Mouse (Mus musculus) layer of hippocampus, adult 11-12 months (tissue): ENCODE results near the gene Sec24a.
"Not testable (repeated sequence)": the region's sequence is repeated elsewhere in the genome, so short reads cannot be mapped to it uniquely, and the experiment has no call there.

ENCODE experiments used
- DNase-seq: peaks from one replicate; pipeline ENCODE4 v3.0.0; 2022; ENCODE audit warnings: low spot score

The Sec24a gene

DNA sequence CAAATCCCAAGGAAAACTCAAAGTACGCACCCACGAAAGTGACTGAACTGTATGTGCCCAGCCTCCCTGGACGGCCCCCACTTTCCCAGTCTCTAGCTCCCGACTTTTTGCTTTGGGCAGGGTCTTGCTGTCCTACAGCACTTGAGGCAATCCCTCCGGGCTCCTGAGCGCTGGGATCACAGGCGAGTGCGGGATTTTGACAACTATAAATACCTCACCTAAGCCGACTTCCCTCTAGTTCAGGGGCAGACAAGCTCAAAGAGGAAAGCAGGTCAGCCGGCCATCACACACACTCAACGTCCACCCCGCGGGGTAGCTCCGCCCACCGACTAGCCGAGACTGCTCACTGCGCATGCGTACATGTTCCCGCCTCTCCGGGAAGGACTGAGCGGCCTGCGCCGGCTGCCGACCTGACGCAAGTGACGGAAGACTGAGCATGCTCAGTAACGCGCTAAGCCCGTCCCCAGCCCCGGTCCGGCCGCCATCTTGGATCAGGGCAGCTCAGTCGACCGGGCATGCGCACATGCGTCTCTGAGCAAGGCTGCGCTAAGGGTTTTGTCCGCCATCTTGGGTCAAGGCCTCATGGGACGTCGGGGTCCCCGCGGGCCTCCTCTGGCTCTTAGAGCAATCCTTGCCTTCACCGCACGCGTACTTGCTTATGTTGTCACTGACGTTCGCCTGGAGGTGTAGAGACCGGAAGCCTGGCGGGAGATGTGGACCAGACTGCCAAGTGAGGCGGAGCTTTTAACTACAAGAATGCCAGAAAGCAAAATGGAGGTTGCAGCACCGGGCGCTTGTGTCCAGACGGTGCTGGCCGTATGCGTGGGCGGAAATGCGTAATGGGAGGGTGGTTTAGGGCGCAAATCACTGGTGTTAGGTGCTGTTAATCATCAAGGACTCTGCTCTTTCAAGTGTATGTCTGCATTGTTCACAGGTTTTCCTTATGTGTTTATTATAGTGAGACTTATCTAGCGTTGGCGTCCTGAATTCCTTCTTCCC lies 74.8 kb downstream of the Sec24a start, which contains the start of gene 0610009B22Rik:
0610009B22Rik (minus strand) TSS at position 545 of the 999 bp plus-strand sequence.
- DNase-seq: peak; percentile 99

DNA sequence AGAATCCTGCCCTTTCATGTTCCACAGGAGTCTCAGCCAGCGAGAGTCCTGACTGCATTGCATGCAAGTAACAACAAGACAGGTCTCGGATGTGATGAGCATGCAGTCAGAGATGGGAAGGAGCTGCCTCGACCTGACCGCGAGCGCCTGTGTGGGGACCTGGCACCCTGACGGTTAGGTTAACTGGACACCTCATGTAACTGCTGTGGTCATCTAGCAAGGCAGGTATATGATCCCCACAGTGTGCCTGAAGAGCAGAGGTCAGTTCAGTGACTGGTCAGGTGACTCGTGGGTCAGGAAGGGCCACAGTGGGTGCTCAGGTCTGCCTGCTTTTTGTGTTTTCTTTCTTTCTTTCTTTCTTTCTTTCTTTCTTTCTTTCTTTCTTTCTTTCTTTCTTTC lies 81.5 kb downstream of the Sec24a start:
- no peak for DNase-seq

DNA sequence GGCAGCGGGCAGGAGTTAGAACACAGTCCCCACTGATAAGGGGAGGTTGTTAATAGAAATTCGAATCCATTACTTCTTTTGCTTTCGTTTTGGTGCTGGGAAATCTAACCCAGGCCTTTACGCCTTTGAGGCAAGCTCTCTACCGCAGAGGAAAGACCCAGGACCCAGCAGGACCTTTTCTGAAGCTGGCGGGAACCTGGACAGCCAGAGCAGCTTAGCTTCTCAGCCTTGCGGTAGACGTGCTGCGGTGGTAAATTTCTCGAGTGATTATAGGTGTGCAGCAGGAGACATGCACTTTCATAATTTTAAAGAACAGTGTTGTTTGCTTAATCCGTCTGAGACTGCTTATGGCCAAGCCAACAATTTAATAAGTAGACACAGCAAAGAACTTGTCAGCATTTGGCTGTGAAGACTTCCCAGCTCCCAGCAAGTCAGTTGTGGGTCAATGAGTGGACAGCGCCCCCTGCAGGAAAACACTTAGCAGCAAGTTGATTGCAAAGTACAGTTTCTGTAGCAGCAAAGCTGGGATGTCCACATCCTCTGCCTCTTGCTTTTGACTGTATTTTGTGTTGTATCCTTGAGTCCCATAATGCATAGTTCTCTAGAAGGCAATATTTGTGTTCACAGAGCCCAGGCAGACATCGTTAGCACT lies 82.0 kb downstream of the Sec24a start:
- peak; percentile 87 for DNase-seq

DNA sequence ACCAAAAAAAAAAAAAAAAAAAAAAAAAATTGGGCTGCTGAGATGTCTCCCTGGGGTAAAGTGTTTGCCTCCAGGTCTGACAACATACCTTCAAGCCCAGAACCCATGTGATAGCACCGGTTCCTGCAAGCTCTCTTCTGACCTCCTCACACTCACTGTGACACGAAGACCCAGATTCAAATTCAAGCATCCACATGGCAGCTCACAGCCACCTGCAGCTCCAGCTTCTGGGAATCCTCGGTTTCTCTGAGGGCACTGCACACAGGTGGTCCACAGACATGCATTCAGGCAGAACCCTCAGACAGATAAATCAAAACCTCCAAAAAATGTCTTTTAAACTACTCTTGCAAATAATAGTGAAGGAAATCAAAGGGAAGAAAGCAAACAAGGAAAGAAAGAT lies 84.0 kb downstream of the Sec24a start:
- no peak for DNase-seq

DNA sequence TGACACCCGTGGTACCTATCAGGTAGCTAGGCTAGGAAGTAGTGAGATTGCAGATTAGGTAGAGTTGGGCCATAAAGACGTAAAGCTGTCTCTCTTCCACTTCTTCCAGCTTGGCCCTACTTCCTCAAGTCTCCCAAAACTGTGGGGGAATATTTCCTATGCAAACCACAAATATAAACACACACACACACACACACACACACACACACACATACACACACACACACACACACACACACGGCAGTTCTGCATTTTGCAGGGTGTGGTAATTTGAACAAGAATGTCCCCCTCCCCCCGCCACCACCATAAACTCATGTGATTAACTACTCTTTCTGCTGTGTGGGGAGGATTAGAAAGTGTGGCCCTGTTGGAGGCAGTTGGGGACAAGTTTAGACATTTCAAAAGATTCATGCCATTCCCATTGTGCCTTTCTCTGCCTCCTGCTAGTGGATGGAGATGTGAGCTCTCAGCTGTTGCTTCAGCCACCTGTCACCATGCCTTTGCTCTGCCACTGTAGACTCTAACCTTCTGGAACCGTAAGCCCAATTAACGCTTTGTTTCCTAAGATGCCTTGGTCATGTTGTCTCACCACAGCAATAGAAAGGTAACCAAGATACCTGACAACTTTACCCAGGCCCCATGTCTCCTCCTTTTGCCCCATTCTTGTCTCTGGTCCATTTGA lies 85.6 kb downstream of the Sec24a start:
- no peak for DNase-seq

DNA sequence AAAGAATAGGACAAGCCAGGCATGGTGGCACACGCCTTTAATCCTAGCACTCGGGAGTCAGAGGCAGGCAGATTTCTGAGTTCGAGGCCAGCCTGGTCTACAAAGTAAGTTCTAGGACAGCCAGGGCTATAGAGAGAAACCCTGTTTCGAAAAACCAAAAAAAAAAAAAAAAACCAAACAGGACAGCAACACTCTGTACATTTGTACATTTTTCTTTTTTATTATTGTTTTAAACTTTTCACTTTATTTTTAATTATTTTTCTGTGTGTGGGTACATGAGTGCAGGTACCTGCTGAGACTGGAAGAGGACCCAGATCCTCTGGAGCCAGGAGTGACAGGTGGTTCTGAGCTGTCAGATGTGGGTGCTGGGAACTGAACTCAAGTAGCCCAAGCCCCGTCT lies 88.0 kb downstream of the Sec24a start:
- no peak for DNase-seq

DNA sequence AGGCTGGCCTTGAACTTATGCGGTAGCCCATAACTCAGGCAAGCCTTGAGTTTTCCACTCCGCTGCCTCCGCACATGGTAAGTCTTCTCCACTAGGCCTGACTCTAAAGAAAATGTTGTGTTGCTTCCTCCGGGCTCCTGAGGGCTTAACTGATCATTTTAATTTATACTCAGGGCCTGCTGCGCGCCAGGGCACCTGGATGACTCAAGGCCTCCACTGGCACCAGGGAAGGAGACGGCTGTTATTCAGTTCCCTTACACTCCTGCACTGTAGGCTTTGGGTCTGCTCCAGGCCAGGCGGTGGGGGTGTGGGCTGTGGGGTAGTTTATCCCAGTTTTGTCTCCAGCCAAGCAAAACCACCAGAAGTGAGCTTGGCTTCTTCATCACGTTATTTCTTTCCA lies 90.1 kb downstream of the Sec24a start:
- DNase-seq: no peak

DNA sequence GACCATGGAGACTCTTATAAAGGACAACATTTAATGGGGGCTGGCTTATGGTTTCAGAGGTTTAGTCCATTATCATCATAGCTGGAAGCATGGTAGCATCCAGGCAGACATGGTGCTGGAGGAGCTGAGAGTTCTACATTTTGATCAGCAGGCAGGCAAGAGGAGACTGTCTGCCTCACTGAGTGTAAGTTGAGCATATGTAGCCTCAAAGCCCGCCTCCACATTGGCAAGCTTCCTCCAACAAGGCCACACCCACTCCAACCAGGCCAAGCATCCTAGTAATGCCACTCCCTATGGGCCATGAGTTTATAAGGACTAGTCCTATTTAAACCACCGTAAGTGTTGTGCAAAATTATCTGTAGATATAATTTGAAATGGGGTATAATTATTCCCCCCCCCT lies 92.1 kb downstream of the Sec24a start:
- no peak for DNase-seq

DNA sequence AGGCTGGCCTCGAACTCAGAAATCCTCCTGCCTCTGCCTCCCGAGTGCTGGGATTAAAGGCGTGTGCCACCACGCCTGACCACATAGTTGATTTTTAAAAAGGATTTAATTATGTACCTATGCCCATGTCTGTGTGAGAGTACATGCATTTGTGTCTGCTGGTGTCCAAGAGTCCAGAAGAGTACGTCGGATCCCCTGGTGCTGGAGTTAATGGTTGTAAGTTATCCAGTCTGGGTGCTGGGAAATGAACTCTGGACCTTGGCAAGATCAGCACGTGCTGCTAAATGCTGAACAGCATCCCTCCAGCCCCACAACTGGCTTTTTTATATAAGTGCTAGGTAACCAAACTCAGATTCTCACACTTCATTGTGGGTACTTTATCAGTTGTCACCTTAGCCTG lies 92.6 kb downstream of the Sec24a start:
- no peak for DNase-seq

DNA sequence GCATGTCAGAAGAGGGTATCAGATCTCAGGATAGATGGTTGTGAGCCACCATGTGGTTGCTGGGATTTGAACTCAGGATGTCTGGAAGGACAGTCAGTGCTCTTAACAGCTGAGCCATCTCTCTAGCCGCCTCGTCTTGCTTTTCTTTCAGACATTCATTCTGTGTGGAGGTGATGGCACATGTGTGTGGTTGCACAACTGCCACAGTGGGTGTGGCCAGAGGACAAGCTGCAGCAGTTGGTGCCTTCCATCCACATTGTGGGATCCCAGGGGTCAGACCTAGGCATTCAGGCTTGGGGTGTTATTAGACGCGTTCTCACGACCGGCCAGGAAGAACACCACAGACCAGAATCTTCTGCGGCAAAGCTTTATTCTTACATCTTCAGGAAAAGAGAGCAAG lies 98.7 kb downstream of the Sec24a start:
- not testable (repeated sequence) for DNase-seq

DNA sequence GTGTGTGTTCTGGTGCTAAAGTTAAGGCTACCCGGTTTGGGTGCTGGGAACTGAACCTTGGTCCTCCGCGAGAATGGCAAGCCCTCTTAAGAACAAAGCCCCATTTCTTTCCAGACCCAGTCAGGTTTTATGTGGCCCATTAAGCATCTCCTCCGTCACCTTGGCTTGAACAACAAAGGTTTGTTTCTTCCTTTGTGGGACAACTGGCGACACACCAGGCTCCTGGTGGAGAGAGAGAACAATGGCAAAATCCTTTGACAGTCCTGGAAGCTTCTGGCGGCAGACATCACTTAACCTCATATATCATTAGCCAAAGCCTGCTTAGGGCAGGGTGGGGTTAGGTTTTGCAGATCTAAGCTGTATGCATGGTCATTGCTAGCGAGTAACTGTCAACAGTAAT lies 100.8 kb downstream of the Sec24a start:
- no peak for DNase-seq

DNA sequence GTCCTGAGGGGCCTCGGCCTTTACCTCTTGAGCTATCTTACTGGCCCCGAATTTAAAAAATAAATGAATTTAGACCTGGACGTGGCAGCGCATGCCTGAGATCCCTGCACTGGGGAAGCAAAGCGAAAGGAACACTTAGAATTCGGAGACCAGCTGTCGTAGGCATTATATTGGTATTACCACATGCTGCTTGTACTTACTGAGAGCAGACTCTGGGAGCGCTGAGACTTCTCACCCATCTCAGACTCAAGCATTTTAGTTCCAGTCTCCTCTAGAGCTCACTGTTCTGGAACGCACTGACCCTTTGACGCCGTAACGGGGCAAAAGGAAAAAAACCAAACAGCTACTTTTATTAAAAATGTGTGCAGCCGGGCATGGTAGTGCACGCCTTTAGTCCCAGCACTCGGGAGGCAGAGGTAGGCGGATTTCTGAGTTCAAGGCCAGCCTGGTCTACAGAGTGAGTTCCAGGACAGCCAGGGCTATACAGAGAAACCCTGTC lies 101.5 kb downstream of the Sec24a start:
- no peak for DNase-seq

DNA sequence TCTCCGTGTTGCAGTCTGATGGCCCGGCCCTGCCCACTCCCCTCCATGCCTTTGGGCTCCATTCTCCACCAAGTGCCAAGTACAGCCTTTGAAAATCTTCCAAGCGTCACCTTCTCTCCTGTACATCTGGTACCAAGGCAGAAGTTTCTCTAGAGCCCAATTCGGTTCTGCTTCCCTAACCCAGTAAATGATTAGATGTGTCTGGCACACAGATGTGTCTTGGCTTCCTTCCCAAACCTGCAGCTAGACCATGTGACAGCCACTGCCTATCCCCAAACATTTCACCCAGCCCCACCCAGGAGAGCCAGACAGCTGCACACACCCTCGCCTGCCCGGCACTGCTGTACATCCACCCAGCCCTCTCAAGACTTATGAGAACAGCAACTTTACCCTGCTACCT lies 104.7 kb downstream of the Sec24a start:
- no peak for DNase-seq

DNA sequence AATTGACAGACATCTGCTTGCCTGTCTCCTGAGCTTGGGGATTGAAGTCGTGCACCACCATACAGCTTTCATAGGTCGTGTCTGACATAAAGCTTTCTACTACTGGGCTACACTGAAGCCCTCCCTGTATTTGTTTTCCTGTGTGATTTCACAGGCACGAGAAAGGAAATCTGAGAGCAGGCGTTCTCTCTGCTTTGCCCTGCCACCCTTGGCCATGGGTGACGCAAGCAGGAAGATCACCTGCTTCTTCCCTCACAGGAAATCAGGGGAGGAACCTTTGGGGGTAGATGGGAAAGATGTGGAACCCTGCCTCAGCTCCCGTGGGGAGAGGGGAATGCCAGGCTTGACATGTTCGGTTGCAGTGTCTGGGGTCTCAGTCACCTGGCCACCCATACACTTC lies 105.1 kb downstream of the Sec24a start:
- no peak for DNase-seq

DNA sequence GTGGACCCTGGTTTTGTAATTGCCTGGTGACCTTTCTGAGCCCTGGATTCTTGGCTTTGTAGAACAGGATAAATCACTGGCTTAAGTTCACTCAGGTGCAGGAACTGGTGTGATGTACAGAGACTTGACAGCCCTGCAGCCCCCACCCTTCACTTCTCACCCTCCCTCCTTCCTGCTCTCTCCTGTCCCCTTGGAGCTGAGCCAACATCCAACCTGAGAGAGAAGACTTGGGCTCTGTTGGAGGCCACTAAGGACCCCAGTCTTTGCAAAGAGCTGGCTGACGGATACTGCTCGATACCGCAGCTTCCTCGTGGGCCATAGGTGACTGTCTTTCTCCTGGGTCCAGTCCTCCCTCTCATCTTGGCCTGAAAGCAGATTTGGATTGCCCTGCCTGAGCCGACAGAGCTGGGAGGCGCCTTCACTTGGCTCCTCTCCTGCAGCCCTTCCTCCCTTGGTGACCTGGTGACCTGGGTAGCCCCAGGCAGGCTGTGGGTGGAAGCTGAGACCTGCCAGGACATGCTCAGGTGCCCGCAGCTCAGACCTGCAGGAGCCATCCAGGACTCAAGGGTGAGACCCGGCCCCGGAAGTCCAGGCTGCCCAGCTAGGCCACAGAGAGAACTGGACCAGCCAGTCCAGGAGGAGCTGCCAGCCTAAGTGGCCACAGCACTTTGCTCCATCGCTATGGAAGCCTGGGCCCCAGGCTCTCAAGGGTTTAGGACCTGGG lies 106.5 kb downstream of the Sec24a start:
- DNase-seq: no peak

DNA sequence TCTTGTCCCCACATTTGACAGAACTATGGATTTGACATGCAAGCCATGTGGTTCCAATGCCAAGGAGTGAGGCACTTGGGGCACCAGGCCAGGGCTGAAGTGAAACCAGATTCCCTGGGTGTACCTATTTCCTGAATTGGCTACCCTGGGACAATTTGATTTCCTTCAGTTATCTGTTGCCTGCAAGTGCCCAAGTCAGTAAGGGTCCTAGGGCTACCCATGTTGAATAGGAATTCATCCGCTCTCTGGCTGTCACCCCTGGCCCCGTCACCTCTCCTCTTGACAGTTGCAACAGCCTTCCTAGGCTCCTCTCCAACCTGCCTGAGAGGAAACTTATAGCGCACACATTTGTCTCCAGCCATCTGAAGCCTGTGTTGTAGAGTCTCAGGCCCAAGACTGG lies 108.5 kb downstream of the Sec24a start:
- DNase-seq: no peak

DNA sequence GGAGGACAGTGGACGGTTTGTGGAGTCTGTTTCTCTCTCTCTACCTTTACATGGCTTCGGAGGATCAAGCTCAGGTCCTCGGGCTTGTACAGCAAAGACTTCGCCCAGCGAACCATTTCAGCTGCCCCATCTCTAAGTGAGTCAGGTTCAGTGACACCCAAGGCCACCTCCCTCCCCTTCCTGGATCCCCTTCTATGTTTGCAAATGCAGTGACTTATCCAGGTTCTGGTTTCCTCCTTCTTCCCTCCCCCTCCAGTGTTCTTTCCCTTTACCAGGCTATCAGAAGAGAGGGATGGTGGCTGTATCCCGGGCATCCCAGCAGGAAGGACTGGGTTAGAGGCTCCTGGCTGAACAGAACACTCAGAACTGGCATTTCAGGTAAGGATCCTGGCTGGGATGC lies 109.7 kb downstream of the Sec24a start:
- DNase-seq: no peak

DNA sequence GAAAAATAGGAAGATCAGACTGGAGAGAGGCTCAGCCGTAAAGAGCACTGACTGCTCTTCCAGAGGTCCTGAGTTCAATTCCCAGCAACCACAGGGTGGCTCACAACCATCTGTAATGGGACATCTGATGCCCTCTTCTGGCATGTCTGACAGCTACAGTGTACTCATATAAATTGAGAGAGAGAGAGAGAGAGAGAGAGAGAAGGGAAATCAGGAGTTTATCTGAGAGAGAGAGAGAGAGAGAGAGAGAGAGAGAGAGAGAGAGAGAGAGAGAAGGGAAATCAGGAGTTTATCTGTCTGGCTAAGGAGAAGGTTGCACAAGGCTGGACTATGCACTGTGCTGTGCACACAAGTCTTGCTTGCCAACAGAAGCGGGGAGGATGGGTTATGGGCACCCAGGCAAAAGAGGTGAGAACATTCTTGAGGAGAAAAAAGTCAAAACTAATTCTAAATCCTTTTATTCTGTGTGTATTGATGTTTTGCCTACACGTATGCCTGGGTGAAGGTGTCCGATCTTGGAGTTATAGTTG lies 110.5 kb downstream of the Sec24a start:
- DNase-seq: no peak

DNA sequence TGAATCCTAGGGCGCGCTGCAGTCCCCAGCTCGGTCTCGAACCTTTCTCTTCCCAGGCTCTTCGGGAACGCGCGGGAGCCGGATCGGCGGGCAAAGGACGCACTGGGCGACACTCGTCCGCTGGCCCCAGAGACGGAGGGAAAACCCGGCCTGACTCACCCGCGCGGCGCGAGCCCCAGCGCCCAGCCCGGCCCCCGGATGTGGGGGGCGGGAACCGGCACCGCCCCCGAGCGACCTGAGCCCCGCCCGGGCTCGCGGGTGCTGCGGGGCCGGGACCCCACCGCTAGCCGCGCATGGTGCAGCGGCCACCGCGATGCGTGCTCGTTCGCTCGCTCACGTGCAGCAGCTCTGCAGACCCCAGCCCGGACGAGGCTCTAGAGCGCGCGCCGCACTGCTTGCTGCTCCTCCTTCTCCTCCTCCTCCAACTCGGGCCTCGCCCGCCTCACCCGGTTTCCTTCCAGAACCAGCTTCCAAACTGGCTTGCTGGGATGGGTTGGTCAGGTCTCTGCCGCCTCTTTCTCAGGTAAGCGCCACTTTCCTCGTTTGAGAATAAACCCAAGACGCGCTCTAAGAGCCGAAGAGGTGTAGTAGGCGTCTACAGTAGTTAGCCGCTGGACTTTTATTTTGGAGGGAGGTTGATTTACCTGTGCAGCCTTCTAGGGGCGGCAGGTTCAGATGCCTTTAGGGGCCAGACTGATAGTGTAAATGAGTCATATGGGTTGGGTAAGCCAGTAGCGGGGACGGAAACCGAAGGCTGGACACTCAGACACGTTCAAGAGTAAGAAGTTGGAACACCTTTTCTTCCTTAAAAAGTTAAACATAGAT lies 112.5 kb downstream of the Sec24a start, which contains the start of the genes N4bp3 and D930048N14Rik:
N4bp3 (minus strand) TSS at position 152 of the 825 bp plus-strand sequence.
D930048N14Rik (plus strand) TSS at position 264 of the 825 bp plus-strand sequence.
- no peak for DNase-seq

DNA sequence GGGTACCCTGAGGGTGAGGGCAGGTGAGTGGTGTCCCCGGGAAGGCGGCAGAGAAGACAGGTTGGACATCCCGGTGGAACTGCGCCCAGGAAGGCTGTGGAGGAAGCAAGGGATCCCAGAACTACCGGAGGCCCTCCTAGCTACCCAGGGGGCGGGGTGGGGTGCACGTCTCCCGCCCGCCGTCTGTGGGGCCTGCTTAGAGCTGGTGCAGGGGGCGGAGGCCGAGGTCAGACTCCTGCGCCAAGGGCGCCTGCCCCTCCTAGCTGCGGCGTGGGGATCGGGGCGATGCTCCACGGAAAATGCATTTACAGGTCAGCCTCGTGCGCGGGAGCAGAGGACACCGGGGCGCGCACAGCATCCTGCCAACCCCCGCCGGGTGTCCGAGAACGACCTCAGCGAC lies 113.2 kb downstream of the Sec24a start:
- no peak for DNase-seq

DNA sequence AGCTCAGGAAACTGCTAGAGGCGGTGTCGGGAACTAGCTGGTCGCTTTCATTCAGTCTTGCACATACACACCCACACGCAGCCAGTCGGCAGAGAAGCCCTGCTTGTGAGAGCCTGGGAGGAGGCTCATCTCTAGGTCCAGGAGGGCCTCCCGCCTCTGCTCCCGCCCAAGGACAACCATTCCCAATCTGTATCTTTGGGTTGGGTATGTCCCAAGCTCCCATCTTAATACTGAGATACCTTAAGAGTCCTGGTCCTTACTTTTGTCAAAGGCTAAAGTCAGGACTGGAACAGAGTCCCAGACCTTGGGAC lies 113.6 kb downstream of the Sec24a start:
- no peak for DNase-seq
